Mouse (Mus musculus): Measurements from ENCODE around the gene Sdhc.

The Sdhc gene

DNA sequence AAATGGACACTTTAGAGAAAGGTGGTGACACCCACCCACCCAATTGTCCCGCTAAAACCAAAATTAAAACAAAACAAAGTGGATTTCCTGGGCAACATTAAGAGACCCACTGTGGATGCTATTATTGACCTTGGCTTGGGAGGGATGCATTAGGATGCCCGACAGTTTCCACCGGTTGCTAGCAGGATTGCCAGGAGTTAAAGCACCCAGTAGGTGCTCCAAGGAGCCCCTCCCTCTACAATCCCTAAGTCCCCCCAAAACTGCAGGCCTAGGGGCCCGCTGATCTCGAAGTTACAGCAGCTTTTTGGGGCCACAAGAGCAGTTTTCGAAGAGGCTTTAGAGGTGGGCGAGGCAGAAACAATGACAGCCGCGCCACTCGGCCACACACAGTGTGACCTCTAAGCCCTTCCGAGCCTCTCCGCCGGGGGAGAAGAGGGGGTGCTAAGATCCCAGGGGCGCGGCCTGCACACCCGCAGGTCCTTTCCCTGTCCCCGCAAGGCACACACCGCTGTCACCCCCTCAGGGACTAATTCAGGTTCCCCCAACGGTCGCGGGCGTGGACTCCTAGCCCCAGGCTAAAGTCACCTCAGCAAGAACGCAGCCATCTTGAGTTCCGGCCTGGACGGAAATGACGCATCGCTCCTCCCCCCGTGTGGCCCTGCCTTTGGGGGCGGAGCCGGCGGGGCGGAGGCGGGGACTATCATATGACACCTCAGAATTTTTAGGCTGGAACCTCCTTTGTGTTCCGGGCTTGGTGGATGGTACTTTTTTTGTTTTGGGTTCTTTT, at the start of gene Sdhc, which contains the start of gene Mpz:
Gene Sdhc (minus strand): TSS at position 630 of the 787 bp plus-strand sequence.
Gene Mpz (plus strand): TSS at position 738 of the 787 bp plus-strand sequence.
- peak; percentile 85 for DNase-seq (ENCODE audit: low spot score)

DNA sequence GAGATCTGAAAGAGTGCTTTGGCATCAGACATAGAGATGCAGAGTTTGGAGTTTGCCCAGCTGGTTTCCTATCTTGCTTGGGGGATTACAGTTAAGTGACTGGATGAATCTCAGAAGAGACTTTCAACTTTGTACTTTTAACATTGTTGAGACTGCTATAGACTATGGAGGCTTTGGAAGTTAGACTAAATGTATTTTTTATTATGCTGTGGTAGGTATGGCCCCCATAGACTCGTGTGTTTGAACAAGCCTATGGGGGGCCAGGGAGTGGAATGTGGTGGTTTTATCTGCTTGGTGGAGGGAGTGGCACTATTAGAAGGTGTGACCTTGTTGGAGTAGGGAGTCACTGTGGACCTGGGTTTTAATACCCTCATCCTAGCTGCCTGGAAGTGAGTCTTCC, 49.1 kb upstream of the Sdhc start:
- DNase-seq (ENCODE audit: low spot score): no peak

DNA sequence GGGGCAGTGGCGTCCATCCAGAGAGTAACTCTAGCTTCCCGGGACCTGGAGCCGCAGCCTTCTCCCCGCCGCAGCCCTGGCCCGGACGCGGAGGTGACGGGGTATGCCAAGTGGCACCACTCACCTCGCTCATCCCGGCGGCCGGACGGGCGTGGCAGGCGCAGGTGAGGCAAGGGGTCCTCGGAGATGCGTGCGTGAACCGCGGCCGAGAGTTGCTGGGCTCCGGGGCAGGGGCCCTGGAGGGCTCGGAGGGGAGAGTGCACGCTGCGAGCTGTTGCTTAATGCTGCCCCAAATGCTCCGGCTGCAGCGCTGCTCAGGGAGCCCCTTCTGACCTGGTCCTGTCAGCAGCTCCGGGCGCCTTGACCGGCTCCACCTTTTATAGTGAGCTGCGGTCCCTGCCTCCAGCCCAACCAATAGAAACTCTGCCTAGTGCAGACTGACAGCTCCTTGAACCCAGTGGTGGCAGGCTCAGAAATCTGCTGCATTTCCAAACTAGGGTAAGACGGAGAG, 45.5 kb upstream of the Sdhc start, which contains the start of gene Pcp4l1:
Gene Pcp4l1 (minus strand): TSS at position 382 of the 511 bp plus-strand sequence.
- no peak for DNase-seq (ENCODE audit: low spot score)

DNA sequence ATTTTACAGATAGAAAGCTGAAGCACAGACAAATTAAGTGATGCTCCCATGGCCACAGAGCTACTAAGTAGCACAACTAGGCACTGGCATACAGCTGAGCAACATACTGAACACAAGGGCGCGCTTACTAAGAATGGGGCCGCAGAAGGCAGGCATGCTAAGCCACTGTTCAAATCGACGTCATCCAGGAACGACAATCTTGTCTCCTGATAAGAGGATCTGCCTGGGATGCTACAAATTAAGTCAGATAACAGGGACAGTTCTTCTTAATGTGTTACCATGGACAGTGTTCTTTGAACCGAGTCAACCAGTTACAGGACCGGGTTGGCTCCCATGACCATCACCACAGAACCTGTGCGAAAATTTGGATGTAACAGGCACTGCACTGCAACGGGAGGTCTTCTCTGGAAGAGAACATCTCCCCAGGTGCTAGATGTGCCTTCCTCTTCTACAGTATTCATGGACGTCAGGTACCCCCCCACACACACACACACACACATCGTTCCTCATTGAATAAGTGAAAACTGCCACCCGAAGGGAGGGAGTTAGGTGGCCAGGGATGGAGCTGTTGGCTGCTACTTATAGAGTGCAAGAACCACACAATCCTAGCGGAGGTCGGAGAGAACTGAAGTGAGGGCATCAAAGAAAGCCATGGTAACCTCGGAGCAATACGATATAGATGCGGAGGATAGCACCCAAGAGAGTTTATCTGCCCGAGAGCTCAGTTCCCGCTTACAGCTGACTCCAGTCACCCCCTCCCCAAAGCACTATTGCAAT, 44.8 kb upstream of the Sdhc start:
- no peak for DNase-seq (ENCODE audit: low spot score)

DNA sequence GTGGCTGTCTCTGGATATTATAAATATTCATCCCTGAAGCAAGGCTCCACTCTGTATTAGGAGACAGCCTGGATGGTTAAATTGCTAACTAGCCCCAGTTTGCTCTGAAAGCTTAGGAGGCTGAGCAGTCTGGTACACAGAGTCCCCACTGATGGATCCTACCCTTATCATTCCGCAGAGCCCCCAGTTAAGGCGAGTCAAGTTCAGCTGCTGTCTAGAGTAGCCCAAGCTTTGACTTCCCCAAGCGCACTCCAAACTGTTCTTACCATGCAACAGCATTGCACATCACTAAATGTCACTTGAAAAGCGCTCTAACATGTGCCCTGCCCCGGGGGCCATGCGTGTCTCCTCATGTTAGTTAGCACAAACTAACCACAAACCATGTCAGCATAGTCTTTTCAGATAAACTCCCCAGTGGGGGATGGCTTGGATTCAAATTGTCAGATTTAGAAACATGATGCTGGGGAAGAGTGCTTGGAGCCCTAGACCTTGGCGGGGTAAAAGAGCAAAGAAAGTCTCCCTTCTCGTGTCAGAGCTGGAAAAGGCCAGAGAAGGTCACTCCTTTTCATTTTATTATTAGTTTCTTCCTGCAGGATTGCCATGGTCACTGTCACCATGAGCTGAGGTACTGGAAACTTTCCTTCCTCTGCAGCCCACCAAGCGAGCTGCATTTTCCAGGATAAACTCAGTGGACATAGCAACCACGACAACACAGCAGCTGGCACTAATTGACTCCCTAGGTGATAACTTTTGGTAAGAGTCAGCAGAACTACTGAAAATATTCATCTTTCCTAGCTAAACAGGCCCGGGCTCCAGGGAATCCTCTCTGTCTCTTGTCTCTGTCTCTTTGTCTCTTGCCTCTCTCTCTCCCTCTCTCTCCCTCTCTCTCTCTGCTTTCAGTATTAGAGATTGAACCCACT, 43.8 kb upstream of the Sdhc start:
- no peak for DNase-seq (ENCODE audit: low spot score)

DNA sequence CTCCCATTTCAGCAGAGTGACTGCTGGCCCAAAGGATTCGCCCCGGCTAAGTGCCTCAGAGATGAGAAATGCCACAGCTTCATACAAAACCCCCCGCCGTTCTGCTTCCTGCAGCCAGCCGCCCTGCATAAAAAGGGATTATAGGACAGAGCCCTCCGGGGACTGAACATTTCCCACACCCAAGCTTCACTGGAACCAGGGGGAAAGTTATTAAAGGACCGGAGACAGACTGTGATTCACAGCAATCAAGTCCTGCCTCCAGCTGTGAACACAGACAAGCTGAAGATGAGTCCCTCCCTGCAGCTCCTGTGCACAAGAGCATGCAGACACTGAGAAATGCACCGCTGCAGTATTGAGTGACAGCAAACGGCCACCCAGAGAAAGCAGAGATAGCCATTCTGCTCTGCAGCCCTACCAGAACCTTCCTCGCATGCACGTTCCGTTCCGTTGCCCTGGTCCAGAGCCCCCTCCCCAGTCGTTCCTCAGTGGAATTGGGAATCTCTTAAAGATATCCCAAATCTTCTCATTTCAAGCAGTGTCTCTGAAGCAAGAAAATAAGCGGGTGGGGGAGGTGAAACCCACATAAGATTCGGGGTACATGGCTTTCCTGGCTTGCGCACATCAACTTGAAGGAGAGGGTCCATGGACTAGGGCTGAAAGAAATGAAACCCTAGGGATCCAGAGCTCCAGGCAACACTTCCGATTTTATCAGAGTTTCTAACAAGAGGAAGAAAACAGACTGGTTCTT, 42.9 kb upstream of the Sdhc start:
- no peak for DNase-seq (ENCODE audit: low spot score)

DNA sequence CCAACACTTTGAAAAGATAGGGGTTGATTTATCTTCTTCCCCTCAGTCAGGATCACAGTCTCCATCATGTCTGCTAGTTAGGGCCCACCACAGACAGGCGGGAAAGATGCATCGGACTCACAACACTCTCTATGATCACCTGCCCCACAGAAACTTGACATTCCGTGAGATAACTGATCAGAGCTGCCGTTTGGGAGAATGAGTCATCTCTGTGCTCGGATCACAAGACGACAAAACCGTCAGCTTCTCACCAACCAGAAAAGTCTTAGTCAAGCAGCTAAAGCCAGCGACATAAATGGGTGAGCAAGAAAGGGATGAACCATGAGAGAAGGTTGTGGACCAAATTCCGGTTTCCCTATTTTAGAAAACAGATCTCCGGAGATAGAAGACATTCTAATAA, 41.9 kb upstream of the Sdhc start:
- no peak for DNase-seq (ENCODE audit: low spot score)

DNA sequence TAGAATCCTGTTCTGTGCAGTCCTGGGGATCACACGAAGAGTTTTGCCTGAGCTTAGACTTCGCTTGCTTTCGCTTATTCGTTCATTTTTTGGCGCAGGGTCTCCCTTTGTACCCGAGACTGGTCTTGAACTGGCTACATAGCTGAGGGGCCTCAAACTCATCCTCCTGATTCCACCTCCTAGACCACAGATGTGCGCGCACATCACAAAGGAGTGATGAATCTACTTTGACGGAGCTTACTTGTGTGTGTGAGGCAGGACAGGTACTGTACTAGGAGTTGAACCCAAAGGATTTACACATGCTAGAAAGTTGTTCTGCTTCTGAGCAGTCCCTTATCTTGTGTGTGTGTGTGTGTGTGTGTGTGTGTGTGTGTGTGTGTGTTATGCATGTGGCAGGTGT, 40.4 kb upstream of the Sdhc start:
- DNase-seq (ENCODE audit: low spot score): no peak

DNA sequence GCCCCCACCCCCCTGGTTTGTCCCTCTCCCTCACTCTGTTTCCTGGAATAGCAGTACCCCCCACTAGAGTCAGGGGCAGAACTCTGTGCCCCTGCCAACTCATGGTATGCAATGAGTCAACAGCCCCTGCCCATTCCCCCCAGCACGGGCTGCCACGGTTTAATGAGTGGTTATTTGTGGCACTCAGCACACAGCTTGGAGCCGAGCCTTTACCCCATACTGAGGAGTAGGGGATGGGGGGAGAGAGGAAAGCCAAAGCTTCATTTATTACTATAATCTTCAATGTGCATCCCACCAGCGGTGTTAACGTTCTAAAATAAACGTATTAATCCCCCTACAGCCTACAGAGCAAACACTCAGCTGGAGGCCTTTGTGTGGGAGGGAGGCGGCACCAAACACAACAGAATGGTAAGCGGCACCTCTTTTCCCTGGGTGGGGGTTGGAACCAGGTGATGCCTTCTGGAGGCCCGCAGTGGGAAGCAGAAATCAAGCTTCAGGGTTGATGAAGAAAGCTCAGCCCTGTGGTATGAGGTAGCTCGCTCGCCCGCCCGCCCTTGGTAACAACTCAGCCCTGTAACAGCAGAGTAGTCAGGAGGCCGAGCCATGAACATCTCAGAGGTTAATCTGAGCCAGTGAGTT, 39.2 kb upstream of the Sdhc start:
- DNase-seq (ENCODE audit: low spot score): no peak

DNA sequence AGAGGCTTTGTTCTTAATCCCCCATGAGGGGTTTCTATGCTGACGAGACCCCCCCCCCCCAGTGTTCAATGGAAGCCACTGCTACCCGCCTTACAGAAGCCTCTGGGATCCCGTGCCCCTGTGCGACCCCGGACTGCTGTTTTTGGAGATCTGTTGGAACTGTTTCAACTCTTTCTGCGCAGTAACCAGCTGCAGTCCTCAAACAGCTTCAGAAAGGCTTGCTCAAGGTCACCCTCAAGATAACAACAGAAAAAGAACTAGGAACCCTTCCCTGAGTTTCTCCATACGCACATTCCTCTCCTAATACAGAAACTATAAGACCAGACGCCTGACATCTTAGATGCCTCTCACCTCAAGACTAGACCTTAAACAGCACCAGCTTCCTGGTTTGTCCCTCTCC, 38.6 kb upstream of the Sdhc start:
- DNase-seq (ENCODE audit: low spot score): no peak

DNA sequence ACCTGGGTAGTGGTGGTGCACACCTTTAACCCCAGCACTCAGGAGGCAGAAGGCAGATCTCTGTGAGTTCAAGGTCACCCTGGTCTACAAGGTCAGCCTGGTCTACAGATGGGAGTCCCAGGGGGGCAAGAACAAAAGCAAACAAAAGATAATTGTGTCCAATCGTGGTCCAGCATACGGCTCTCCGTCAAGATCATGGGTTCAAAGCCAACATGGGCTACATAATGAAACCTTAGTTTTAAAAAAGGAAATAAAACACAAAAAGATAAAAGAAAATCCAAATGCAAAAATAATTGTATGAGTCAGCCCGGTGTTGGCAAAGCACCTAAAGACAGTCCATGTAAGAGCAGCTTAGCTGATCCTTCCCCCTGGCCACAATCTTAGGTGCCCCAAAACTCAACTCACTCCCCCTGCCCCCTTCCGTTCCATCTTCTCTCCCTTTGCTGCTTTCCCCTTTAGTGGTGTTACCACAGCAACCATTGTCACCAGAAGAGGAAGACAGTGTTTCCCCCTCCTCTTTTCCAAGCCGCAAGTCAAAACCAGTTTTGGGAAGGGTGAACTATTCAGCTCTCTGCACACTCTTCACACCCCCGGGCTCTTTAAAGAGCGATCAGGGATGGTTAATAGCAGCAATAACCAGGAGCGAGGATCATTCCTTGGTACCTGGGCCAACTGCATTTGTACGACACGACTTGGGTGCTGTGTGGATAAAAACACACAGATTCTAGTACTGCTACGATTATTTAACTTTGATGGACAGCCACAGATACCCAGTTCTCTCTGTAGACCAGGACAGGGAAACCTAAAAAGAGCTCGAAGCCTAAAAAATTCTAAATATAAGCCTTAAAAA, 37.7 kb upstream of the Sdhc start:
- DNase-seq (ENCODE audit: low spot score): no peak

DNA sequence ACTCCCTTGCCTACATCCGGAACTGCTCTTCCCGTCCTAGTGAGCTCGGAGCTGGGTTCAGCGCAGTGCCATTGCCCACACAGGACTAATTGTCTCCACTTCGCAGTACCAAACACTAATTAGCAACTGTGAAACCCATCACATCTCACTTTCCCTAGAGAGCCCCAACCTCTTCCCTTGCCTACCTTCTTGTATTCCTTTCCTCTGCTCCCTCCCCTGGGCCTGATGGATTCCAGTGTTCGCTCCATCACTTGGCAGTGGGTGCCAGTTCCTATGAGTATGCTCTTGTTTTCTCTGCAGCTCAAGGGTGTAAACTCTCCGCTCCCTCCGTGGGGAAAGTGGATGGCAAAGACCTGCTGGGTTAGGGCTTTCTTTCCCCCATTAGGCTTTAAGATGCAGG, 35.3 kb upstream of the Sdhc start:
- no peak for DNase-seq (ENCODE audit: low spot score)

DNA sequence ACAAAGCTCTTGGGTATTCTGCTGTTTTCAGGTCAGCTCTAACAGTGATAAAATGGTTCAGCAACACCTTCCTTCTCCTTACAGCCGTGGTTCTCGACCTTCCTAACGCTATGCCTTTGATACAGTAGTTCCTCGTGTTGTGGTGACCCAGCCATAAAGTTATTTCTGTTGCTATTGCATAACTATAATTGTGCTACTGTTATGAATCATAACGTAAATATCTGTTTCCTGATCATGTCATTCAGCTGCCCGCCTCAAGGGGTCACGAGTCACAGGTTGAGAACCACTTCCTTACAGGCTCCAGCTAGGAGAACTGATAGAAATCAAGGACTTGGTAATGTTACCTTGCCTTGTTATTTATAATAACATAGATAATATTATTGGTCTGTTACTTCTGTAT, 33.9 kb upstream of the Sdhc start:
- DNase-seq (ENCODE audit: low spot score): no peak

DNA sequence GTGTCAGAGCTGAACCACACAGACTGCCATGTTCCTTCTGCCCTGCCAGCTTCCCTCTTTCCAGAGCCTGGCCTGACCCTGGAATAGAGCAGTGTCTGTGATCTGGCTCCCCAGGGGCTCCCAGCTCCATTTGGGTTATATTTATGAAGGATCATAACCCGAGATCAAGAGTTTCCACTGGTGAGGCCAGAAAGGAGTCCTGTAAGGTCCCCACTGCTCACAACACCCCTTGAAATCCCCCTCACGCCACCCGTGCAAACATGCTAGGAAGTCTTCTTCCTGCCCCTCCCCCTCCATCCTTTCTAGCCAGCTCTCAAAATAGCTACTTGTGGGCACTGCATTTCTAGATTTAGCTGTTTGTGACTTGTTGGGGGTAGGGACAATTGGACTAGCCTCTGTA, 33.2 kb upstream of the Sdhc start:
- DNase-seq (ENCODE audit: low spot score): no peak

DNA sequence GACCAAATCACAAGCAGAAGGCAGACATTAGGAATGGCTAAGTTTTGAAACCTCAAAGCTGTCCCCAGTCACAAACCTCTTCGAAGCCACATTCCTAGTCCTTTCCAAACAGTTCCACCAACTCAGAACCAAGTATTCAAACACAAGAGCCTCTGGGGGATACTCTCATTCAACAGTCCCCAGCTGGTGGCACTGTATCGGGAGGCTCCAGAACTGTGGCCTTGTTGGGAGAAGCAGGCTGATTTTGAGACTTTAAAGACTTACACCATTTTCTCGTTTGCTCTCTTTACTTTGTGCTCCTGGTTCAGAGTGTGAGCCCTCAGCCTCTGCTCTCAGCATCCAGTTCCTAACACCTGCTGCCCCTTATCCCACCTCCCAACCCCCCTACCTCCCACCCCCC, 32.6 kb upstream of the Sdhc start:
- DNase-seq (ENCODE audit: low spot score): no peak

DNA sequence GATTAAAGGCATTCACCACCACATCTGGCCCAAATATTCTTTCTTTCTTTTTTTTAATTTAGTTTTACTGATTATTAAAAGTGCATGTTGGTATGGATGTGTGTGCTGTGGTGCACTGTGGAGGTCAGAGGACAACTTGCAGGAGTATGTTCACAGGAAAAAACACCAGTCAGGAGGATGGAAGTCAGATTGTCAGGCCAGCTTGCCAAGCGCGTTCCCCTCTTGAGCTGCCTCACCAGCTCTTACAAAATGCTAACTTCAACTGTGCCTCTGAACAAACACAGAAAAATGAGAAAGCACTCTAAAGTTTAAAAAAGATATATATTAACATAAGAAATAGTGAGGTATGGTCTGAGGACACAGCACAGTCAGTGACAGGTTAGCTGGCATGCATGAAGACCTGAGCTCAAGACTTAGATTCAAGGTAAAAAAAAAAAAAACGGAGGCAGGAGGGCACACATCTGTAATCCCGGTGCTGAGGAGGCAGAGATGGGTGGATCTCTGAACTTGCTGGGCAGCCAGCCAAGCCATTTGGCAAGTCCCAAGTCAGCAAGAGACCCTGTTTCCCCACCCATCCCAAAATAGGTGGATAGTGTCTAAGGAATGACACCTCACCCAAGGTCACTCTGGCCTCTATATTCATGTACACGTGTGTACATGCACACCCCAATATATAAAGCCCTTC, 29.2 kb upstream of the Sdhc start:
- DNase-seq (ENCODE audit: low spot score): no peak

DNA sequence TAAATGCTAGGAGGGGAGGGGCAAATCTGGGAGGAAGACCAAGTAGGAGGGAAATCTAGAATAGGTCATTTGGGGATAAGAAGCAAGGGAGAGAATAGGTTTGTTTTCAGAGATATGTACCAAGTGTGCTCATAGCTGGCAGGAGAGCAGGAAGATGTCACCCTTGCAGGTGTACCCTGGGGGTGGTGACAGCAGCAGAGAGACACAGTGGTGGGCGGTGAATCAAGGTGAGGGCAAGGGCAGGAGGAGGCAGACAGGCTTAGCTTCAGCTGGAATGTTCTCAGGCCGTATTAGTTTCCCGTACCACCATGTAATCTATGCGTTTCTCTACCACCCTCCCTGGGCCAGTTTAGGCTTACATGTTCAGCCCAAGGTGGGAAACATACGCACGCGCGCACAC, 22.4 kb upstream of the Sdhc start:
- no peak for DNase-seq (ENCODE audit: low spot score)

DNA sequence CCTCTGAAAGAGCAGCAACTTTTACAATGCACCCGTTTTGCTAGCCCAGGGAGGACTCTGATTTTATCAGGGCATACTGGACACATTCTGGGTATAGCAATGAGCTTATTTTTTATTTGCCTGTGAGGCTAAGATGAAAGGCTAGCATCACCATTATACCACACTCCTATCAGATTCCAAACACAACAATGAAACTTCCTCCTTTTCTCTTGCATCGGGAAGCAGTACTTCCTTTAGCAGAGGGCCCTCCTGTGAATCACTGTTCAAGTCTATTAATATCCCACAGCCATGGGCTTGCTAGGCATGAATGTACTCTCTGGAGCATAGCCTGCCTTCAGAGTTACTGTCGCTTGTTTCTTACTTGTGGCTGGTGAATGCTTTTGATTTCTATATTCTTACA, 20.7 kb upstream of the Sdhc start:
- no peak for DNase-seq (ENCODE audit: low spot score)

DNA sequence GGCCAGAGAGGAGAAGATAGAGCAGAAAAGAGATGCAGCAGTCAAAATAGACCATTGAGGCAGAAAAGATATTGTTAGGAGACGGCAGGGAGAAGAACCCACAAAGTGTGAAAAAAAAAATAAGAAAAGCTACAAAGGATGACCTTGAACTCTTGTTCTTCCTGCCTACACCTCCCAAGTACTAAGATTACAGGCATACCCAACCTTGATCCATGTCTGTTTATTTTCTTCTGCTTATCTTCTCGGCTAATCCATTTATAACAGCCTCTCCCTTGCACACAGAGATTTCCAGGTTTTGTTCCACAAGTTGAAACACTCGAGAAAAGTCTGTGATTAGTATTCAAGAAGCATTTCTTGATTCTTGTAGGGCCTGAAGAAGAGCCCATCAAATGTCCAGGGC, 19.5 kb upstream of the Sdhc start:
- DNase-seq (ENCODE audit: low spot score): no peak

Data from ovary, postnatal 10 days (tissue).